Mouse (Mus musculus) heart, embryonic 14.5 days (tissue): Measurements from ENCODE around the gene Ubac2. TPM values are rescaled to one million over a fixed set of nuclear protein-coding genes. Genes with fewer than 3 reads are reported as not detected.
"Not testable (repeated sequence)": the region's sequence is repeated elsewhere in the genome, so short reads cannot be mapped to it uniquely, and the experiment has no call there.

Experiments
- ATAC-seq: fragments of 200-750 bp; cut with Nextera tagmentation; 2 replicates; pipeline ENCODE4 v1.8.0; 2017; ENCODE audit warnings: low read depth, moderate TSS enrichment; ENCODE audit not compliant: insufficient number of reproducible peaks, insufficient read depth, low FRiP score
- H3K27ac ChIP-seq, 2 experiments: fragments of 200-500 bp in 1 of 2; fragments of 300-500 bp in 1 of 2; sonication (generic) in 1 of 2; replicated peaks in 1 of 2; 2 replicates each; pipeline ENCODE4 v1.5.1; 2012 to 2014; ENCODE audit warnings: low read depth in 2 of 2, low read length in 2 of 2, control low read depth in 1 of 2, mild to moderate bottlenecking in 1 of 2, mixed read lengths in 1 of 2; ENCODE audit not compliant: control insufficient read depth in 1 of 2, insufficient read depth in 1 of 2
- H3K27me3 ChIP-seq: fragments of 300-500 bp; sonication (generic); 2 replicates; pipeline ENCODE4 v1.6.1; 2014; ENCODE audit warnings: mild to moderate bottlenecking, low read length, control low read depth; ENCODE audit not compliant: control insufficient read depth, insufficient read depth
- H3K36me3 ChIP-seq: fragments of 300-500 bp; sonication (generic); 2 replicates; pipeline ENCODE4 v1.6.1; 2014; ENCODE audit warnings: mild to moderate bottlenecking, control low read depth, low read length, mixed read lengths; ENCODE audit not compliant: control insufficient read depth, insufficient read depth
- H3K4me1 ChIP-seq, 2 experiments: fragments of 200-500 bp in 1 of 2; fragments of 300-500 bp in 1 of 2; sonication (generic) in 1 of 2; 2 replicates each; pipeline ENCODE4 v1.6.1; 2012 to 2014; ENCODE audit warnings: low read length in 2 of 2, control low read depth in 1 of 2, mixed read lengths in 1 of 2; ENCODE audit not compliant: control insufficient read depth in 2 of 2, insufficient read depth in 2 of 2
- H3K4me2 ChIP-seq: fragments of 300-500 bp; sonication (generic); 2 replicates; pipeline ENCODE4 v1.6.1; 2014; ENCODE audit warnings: mild to moderate bottlenecking, low read length
- H3K4me3 ChIP-seq, 2 experiments: fragments of 200-500 bp in 1 of 2; fragments of 300-500 bp in 1 of 2; sonication (generic) in 1 of 2; 2 replicates each; pipeline ENCODE4 v1.5.1; 2012 to 2014; ENCODE audit warnings: low read length in 2 of 2, mild to moderate bottlenecking in 2 of 2, control low read depth in 1 of 2, low read depth in 1 of 2, moderate library complexity in 1 of 2; ENCODE audit not compliant: control insufficient read depth in 1 of 2, insufficient read depth in 1 of 2
- H3K9ac ChIP-seq: fragments of 300-500 bp; sonication (generic); 2 replicates; pipeline ENCODE4 v1.6.1; 2014; ENCODE audit warnings: mild to moderate bottlenecking, low read length
- H3K9me3 ChIP-seq: fragments of 300-500 bp; sonication (generic); 2 replicates; pipeline ENCODE4 v1.6.1; 2016; ENCODE audit warnings: low read length, control low read depth; ENCODE audit not compliant: control insufficient read depth
- WGBS: fragments of 180-500 bp; shearing (Covaris S2); extraction: QIAGEN DNeasy Blood & Tissue Kit; methylation state at CpG from one replicate; pipeline ENCODE4 v1.1.7; 2014; 5-methylcytosine and 5-hydroxymethylcytosine counted together
- polyA plus RNA-seq: library from polyadenylated mRNA; unstranded; fragments of >200 nt; fragmentation: Nextera tagmentation; extraction: Ambion mirVana; gene quantifications from 2 replicates; pipeline ENCODE4 v1.2.1, GENCODE M21; 2014

The Ubac2 gene
- polyA plus RNA-seq, 1 experiment from 2014 or later, result 56.3 TPM

DNA sequence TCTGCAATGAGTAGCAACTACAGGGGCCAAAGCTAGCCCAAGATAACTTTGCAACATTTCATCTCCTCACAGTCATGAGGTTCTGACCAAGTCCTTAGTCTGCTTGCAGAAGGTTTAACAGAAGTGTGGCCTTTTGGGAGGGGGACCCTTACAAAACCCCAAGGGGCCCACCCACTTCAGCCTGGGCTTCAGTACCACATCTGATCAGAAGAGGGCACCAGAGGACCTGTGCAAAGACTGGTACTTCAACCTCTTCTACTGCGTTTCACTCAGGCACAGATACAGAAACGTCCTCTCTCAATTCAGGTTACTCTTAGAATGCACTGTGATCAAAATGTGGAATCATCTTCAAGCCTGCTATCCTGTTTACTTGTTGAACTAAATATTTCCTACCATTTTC is 186.1 kb downstream of the Ubac2 start:
- H3K4me2 ChIP-seq, result no peak overlapping the region
- H3K27ac ChIP-seq, result no peak overlapping the region
- peaks cover 10 to 14% of the 10 kb centered on the region in 2 experiments for H3K4me1 ChIP-seq
- no peak for ATAC-seq
- H3K27me3 ChIP-seq, result peaks cover 54% of the 10 kb centered on the region
- no peak overlapping the region for H3K4me3 ChIP-seq
- H3K36me3 ChIP-seq, result no peaks in the 10 kb centered on the region
- H3K9ac ChIP-seq, result no peak overlapping the region
- no peaks in the 10 kb centered on the region for H3K9me3 ChIP-seq
- 8% methylated on average over 2 of the region's 2 CpGs for WGBS

DNA sequence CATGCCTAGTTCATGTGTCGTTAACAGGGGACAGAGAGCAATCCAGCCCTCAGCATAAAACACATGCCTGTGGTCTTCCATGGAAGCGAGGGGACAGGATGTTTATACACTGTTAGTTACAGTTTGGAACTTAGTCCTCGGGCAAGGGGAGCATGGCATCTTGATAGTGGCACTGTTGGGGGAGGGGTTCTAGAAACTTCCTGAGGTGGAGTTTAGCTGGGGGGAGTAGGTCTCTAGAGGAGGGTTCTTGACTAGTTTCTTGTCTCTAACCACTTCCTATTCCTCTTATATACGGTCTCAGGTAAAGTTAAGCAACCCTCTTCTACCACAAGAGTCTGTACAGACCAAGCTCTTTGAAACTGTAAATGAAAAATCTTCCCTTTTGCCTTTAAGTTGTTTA is 187.8 kb downstream of the Ubac2 start:
- H3K4me2 ChIP-seq, result no peak overlapping the region
- H3K4me3 ChIP-seq, result no peak overlapping the region
- H3K4me1 ChIP-seq, result peaks cover 16 to 18% of the 10 kb centered on the region in 2 experiments
- WGBS, result 65% methylated on average over 4 of the region's 4 CpGs
- H3K9ac ChIP-seq, result no peak overlapping the region
- no peaks in the 10 kb centered on the region for H3K9me3 ChIP-seq
- peaks cover 67% of the 10 kb centered on the region for H3K27me3 ChIP-seq
- H3K36me3 ChIP-seq, result no peaks in the 10 kb centered on the region
- no peak overlapping the region for H3K27ac ChIP-seq
- no peak for ATAC-seq

DNA sequence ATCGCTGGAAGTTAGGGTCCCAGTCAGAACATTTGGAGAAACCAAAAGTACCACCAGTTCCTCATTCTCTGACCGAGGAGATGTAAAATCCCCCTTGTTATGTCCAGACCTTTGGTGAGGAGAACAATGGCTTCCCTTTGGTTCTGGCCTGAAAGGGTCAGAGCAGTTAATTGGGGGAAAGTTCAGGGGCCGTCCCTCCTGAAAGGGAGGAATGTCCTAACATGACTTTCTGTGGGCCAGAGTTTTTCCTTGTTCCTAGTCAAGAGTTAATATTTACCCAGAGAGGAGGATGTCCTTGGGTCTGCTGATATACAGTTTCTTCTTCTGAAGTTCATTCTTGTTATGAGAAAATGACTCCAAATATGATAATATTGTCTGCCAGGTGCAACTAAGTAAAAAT is 189.6 kb downstream of the Ubac2 start:
- H3K4me3 ChIP-seq, ATAC-seq, H3K27ac ChIP-seq, H3K4me2 ChIP-seq, H3K36me3 ChIP-seq, H3K9ac ChIP-seq, H3K9me3 ChIP-seq: not testable (repeated sequence)
- Histone ChIP-seq H3K4me1 (peaks cover 16 to 18% of the 10 kb centered on the region in 2 experiments), H3K27me3 (peaks cover 76% of the 10 kb centered on the region)
- 72% methylated on average over 3 of the region's 3 CpGs for whole genome bisulfite sequencing

- no peaks in the 10 kb centered on the region for H3K9me3 ChIP-seq
- H3K4me3 ChIP-seq, result no peak overlapping the region
- H3K4me2 ChIP-seq, result peak overlapping the region; percentile 37
- peaks cover 76% of the 10 kb centered on the region for H3K27me3 ChIP-seq
- H3K9ac ChIP-seq, result no peak overlapping the region
- H3K27ac ChIP-seq, result peak overlapping the region; percentile 18 to 43; a peak in 1 of 4 replicates
- 12% methylated on average over 11 of the region's 11 CpGs for WGBS
- ATAC-seq, result peak; percentile 68
- H3K36me3 ChIP-seq, result no peaks in the 10 kb centered on the region
- peaks cover 16 to 18% of the 10 kb centered on the region in 2 experiments for H3K4me1 ChIP-seq
Observed at GRCm38 (mm10) chr14:122068801-122069695, 190.6 kb downstream of the Ubac2 start.

DNA sequence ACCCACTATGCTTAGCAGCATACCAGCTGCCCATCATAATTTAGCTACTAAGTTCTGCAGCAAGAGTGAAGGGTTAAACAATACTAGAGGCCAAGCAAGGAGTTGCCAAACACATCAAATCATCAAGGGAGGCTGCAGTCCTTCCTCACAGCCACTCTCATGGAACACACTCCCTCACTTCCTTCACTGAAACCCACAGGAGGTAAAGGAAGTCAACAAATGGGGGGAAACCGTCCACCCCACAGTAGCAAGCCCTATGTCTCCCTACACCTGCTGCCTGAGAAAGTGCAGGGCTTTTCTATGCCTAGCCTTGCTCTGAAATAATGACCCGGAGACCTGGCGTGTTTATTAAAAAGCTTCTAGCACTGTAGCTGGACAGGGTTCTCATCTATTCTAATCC is 191.5 kb downstream of the Ubac2 start:
- WGBS, result 70% methylated on average over 3 of the region's 3 CpGs
- H3K4me3 ChIP-seq, result no peak overlapping the region
- no peaks in the 10 kb centered on the region for H3K36me3 ChIP-seq
- peak overlapping the region; percentile 37; the same call in 1 of the 2 replicates for H3K4me2 ChIP-seq
- peaks cover 77% of the 10 kb centered on the region for H3K27me3 ChIP-seq
- H3K9me3 ChIP-seq, result no peaks in the 10 kb centered on the region
- peaks cover 16 to 18% of the 10 kb centered on the region in 2 experiments for H3K4me1 ChIP-seq
- H3K27ac ChIP-seq, result no peak overlapping the region
- no peak overlapping the region for H3K9ac ChIP-seq
- no peak for ATAC-seq

Other genes with a start within 250 kb of the Ubac2 start
- 7.9 and 8.4 TPM in 2 replicates for gene Dock9, start 80.8 kb upstream of the Ubac2 start, polyA plus RNA-seq
- gene Gpr18, start 37.2 kb downstream of the Ubac2 start, polyA plus RNA-seq, result not detected in 2 replicates
- 1.9 and 2.4 TPM in 2 replicates for gene Gpr183, start 86.6 kb downstream of the Ubac2 start, polyA plus RNA-seq
- gene Timm8a2, start 156.1 kb downstream of the Ubac2 start, polyA plus RNA-seq, result not detected in 2 replicates
- gene Tm9sf2, start 228.4 kb downstream of the Ubac2 start, polyA plus RNA-seq, result 133 TPM in 2 replicates